Mouse (Mus musculus): ENCODE measurements around the gene Oxt.

Oxt gene

DNA sequence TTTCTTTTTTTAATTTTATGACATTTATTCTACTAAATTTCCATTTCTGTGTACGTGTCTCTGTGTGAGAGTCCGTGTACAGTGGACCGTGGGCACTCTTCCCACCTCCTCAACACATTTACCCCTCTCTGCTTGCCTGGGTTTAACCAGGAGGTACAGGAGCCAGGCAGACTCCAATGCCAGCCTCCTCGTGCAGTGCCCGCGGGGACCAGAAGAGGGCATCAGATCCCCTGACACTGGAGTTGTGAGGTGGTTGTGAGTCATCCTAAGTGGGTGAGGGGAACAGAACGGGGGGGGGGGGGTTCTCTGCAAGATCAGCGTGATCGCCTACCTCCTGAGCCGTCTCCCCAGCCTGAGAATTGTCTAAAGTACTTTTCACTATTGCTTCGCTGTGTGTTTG, 2.2 kb downstream of the Oxt start:
- peak; percentile 74 for DNase-seq (ENCODE audit: extremely low spot score)

GRCm38 (mm10) chr2:130579791-130580190, 3.8 kb downstream of the Oxt start:
- DNase-seq (ENCODE audit: extremely low spot score) = no peak

- DNase-seq (ENCODE audit: extremely low spot score) = no peak
Observed at GRCm38 (mm10) chr2:130581201-130581600, 5.2 kb downstream of the Oxt start.

DNA sequence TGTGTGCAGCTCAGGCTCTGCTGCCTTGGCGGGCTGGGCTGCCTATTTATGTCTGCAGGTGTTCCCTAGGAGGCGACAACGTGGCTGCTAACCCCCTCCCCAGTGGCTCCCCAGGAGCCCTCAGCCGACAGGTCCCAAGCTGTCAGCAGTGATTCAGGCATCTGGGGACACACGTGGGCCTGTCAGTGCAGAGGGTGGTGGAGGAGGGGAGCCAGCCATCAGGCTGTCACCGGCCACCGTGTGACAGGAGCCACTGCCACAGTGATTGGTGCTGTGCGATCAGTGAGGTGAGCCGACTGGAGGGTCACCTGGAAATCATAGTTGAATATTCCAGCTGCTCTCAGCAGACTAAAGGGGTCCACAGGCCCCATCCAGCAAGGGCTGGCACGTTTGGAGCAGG, 6.6 kb downstream of the Oxt start, which contains the start of gene Avp:
TSS of gene Avp (minus strand) at position 3 of the 400 bp plus-strand sequence.
- no peak for DNase-seq (ENCODE audit: extremely low spot score)

- DNase-seq (ENCODE audit: extremely low spot score) = no peak
Observed at GRCm38 (mm10) chr2:130583902-130584560, 8.1 kb downstream of the Oxt start.

DNA sequence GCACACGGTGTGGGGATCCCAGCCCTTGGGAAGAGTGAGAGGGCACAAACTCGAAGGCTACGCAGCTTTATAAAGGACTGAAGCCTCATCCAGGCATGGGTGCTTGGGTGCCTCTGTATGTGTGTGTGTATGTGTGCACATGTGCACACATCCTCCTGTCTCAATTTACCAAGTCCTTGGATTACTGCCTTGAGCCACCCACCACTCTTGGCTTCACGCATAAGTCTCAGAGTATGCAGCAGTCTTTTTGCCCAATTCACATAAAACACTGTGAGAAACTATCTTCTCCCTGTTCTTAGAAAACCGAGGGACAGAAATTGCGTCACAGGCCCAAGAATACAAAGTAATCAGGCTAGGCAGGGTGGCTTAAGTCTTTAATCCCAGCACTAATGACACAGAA, 10.0 kb downstream of the Oxt start:
- DNase-seq (ENCODE audit: extremely low spot score) = no peak

DNA sequence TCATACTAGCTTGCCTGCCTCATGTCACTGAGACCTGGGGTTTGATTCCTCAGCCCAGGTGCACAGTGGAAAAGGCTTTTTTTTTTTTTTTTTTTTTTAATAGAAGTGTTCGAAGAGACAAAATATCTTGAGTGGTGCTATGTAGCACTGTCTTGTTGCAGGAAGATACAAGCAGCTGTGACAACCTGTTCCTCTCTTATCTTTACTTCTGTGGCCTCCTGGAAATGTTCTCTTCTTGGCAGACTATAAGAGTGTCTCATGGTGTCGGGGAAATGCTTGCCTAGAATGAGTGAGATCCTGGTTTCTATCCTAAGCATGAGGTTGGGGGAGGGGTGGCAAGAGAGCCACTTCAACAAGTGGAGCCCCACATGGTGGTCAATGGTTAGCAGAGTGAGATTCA, 12.4 kb downstream of the Oxt start:
- no peak for DNase-seq (ENCODE audit: extremely low spot score)

- no peak for DNase-seq (ENCODE audit: extremely low spot score)
Observed at GRCm38 (mm10) chr2:130589157-130589556, 13.2 kb downstream of the Oxt start.

- DNase-seq (ENCODE audit: extremely low spot score) = no peak
Observed at GRCm38 (mm10) chr2:130589761-130590160, 13.8 kb downstream of the Oxt start.

- DNase-seq (ENCODE audit: extremely low spot score) = no peak
Observed at GRCm38 (mm10) chr2:130591016-130591415, 15.0 kb downstream of the Oxt start.

DNA sequence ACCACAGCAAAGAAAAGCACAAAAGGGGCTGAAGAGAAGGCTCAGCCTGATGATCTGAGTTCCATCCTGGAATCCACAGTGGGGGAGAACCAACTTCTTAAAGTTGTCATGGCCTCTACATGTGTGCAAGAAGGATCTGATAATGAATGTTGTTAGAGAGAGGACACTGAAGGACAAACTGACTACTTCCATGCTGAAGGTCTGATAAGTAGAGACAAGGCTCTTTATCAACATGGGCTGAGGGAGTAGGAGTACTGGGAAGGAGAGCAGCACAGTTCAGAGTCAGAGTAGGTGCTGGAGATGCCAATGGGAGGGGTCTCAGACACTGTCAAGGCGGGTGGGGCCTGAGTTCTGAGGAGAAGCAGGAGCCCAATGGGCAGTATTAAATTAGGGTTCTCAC, 19.6 kb downstream of the Oxt start:
- DNase-seq (ENCODE audit: extremely low spot score) = no peak

DNA sequence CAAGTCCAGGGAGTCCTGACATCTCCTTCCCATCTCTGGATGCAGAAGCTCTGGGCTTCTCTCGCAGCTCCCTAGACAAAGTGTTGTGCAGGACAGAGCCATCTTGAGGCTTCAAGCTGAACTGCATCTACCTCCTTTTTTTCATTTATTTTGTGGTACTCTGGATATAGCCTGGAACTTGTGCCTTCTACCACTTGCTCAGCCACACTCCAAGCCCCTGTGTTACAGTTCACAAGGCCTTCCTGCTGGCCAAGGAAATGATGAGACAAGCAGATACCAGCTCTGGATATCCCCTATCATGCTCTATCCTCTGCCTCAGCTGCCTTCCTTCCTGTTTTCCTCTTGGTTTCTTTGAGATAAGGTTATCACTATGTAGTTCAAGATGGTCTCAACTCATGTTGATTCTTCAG, 21.6 kb downstream of the Oxt start:
- no peak for DNase-seq (ENCODE audit: extremely low spot score)

DNA sequence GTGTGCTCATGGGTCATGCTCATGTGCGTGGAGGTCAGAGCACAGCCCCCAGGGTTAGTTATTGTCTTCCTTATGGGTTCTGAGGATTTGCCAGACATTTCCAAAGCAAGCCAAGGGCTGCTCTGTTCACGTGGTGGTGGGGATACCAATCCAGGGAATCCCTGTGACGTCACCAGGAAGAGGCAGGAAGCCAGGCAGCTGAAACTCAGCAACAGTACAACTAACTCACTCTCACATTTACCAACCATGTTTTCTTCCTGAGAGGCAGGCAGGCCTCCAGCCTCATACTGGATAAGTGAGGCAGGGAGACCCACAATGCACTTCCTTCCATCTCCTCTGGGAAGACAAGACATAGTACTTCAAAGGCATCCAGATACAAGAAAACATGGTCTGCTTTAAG, 22.4 kb downstream of the Oxt start:
- no peak for DNase-seq (ENCODE audit: extremely low spot score)

GRCm38 (mm10) chr2:130602195-130602594, 26.2 kb downstream of the Oxt start:
- DNase-seq (ENCODE audit: extremely low spot score) = no peak

- no peak for DNase-seq (ENCODE audit: extremely low spot score)
Observed at GRCm38 (mm10) chr2:130613091-130613490, 37.1 kb downstream of the Oxt start.

GRCm38 (mm10) chr2:130618972-130619371, 43.0 kb downstream of the Oxt start:
- no peak for DNase-seq (ENCODE audit: extremely low spot score)
